Mouse (Mus musculus) liver, embryonic 15.5 days (tissue): ENCODE measurements around the gene Rnf151. TPM values are rescaled to one million over a fixed set of nuclear protein-coding genes. Genes with fewer than 3 reads are reported as not detected.

ENCODE experiments used
- ATAC-seq: fragments of 200-750 bp; cut with Nextera tagmentation; 2 replicates; pipeline ENCODE4 v1.8.0; 2017; ENCODE audit warnings: moderate number of reproducible peaks, mild to moderate bottlenecking, moderate library complexity; ENCODE audit not compliant: insufficient read depth
- H3K27ac ChIP-seq: fragments of 300-500 bp; sonication (generic); replicated peaks from 2 replicates; pipeline ENCODE4 v1.5.1; 2015; ENCODE audit warnings: mild to moderate bottlenecking, inconsistent platforms
- H3K27me3 ChIP-seq: fragments of 300-500 bp; sonication (generic); 2 replicates; pipeline ENCODE4 v1.6.1; 2015; ENCODE audit warnings: mild to moderate bottlenecking, inconsistent platforms
- H3K36me3 ChIP-seq: fragments of 300-500 bp; sonication (generic); replicated peaks from 2 replicates; pipeline ENCODE4 v1.6.1; 2015; ENCODE audit warnings: moderate library complexity, mild to moderate bottlenecking, inconsistent platforms
- H3K4me1 ChIP-seq: fragments of 300-500 bp; sonication (generic); replicated peaks from 2 replicates; pipeline ENCODE4 v1.6.1; 2015; ENCODE audit warnings: inconsistent platforms
- H3K4me2 ChIP-seq: fragments of 300-500 bp; sonication (generic); 2 replicates; pipeline ENCODE4 v1.6.1; 2015; ENCODE audit warnings: moderate library complexity, mild to moderate bottlenecking, inconsistent platforms
- H3K4me3 ChIP-seq: fragments of 300-500 bp; sonication (generic); replicated peaks from 2 replicates; pipeline ENCODE4 v1.5.1; 2015; ENCODE audit warnings: mild to moderate bottlenecking, inconsistent platforms
- H3K9ac ChIP-seq: fragments of 300-500 bp; sonication (generic); 2 replicates; pipeline ENCODE4 v1.6.1; 2015; ENCODE audit warnings: moderate library complexity, mild to moderate bottlenecking, inconsistent platforms
- H3K9me3 ChIP-seq: fragments of 300-500 bp; sonication (generic); replicated peaks from 2 replicates; pipeline ENCODE4 v1.6.1; 2016; ENCODE audit warnings: inconsistent platforms
- WGBS: fragments of 180-500 bp; shearing (Covaris S2); methylation state at CpG from one replicate; pipeline ENCODE4 v1.1.7; 2015; ENCODE audit warnings: mixed read lengths; ENCODE audit not compliant: insufficient replicate concordance; 5-methylcytosine and 5-hydroxymethylcytosine counted together
- polyA plus RNA-seq: library from polyadenylated mRNA; unstranded; fragments of >200 nt; fragmentation: Nextera tagmentation; extraction: Ambion mirVana; gene quantifications from 2 replicates; pipeline ENCODE4 v1.2.1, GENCODE M21; 2015

The Rnf151 gene
- polyA plus RNA-seq, 1 experiment from 2014 or later, result not detected

DNA sequence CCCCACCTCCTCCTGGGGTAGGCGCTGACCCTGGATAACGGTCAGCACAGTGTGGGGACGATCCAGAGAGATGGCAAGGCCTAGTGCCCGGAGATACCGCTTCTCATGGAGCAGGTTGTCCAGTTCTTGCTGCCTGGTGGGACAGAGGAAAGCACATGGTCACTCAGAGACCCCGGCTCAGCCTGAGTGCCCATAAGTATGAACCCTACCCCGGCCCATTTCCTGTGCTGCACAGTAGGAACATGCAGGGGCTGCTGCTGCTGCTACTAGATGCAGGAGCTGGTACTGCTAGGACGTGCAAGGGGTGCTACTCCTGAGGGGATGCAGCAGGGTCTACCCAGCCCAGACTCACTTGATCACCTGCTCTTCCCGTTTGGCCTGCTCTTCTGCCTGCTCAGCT, 16.6 kb downstream of the Rnf151 start:
- Histone ChIP-seq H3K4me2 (no peak overlapping the region), H3K9me3 (no peaks in the 10 kb centered on the region), H3K9ac (no peak overlapping the region), H3K4me3 (no peak overlapping the region), H3K36me3 (peaks cover 49% of the 10 kb centered on the region), H3K27ac (no peak overlapping the region), H3K27me3 (peaks cover 8% of the 10 kb centered on the region), H3K4me1 (peaks cover 25% of the 10 kb centered on the region)
- WGBS, result 78% methylated on average over 9 of the region's 9 CpGs
- ATAC-seq, result no peak

DNA sequence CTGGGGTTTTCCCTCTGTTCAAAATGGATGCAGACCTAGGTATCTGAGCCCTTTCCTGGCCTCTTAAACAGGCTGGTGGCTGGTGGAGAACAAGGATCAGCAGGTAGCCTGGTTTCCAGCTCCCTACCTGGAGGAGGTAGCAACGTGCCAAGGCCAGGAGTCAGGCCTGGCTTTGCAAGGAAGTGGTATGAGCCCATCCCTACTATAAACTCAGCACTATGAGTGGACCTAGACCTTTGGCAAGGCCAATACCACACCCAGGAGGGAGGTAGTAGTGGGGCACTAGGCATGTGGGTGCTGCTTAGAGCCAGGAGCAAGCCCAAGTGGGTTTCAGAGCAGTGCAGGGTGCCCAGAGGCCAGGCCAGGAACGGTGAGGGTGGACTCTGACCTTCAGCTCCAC, 18.4 kb downstream of the Rnf151 start:
- WGBS, result 65% methylated on average over 2 of the region's 2 CpGs
- no peak overlapping the region for H3K4me2 ChIP-seq
- no peak overlapping the region for H3K4me3 ChIP-seq
- peaks cover 41% of the 10 kb centered on the region for H3K36me3 ChIP-seq
- ATAC-seq, result no peak
- no peak overlapping the region for H3K9ac ChIP-seq
- H3K27me3 ChIP-seq, result peaks cover 8% of the 10 kb centered on the region
- no peaks in the 10 kb centered on the region for H3K9me3 ChIP-seq
- no peak overlapping the region for H3K27ac ChIP-seq
- H3K4me1 ChIP-seq, result peaks cover 30% of the 10 kb centered on the region

DNA sequence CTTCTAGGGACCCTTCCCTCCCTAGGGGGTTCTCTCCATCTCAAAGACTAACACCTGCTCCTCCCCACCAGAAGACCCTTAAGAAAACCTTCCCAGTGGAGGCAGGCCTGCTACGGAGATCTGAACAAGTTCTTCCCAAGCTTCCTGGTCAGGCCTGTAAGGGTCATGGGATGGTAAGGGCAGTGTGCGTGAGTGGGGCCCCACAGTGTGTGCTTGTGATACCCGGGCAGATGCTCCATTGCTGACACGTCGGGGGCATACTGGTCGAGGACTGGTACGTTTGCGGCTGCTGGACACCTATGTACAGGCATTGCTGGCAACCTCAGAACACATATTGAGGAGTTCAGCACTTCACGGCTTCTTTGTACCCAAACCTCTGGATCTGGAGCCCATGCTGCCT, 19.1 kb downstream of the Rnf151 start:
- no peak for ATAC-seq
- Histone ChIP-seq H3K4me3 (no peak overlapping the region), H3K27ac (no peak overlapping the region), H3K36me3 (peaks cover 39% of the 10 kb centered on the region), H3K4me2 (no peak overlapping the region), H3K9ac (no peak overlapping the region), H3K27me3 (peaks cover 8% of the 10 kb centered on the region), H3K4me1 (peaks cover 32% of the 10 kb centered on the region), H3K9me3 (no peaks in the 10 kb centered on the region)
- WGBS, result 69% methylated on average over 9 of the region's 9 CpGs

DNA sequence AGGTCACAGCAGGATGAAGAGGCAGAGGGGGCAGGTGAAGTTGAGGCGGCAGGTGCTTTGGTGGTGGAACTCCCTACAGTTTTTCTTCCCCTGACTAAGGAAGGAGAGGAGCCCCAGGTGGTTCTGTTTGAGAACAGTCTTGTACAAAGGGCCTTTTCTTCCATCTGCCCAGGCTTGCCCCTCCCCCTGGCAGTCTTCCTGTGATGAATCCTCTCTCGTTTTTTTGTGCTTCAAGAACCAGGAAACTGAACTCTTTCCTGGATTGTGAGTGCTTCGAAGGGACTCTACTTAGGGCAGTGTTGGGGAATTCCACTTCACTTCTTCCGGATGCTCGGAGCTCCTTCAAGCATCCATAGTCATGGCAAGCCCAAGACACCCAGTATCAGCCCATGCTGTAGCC, 19.9 kb downstream of the Rnf151 start:
- H3K36me3 ChIP-seq, result peaks cover 42% of the 10 kb centered on the region
- no peak overlapping the region for H3K4me2 ChIP-seq
- 30% methylated on average over 5 of the region's 5 CpGs for WGBS
- H3K27me3 ChIP-seq, result peaks cover 8% of the 10 kb centered on the region
- H3K9ac ChIP-seq, result no peak overlapping the region
- no peak overlapping the region for H3K4me3 ChIP-seq
- peaks cover 32% of the 10 kb centered on the region for H3K4me1 ChIP-seq
- no peak overlapping the region for H3K27ac ChIP-seq
- no peak for ATAC-seq
- no peaks in the 10 kb centered on the region for H3K9me3 ChIP-seq

DNA sequence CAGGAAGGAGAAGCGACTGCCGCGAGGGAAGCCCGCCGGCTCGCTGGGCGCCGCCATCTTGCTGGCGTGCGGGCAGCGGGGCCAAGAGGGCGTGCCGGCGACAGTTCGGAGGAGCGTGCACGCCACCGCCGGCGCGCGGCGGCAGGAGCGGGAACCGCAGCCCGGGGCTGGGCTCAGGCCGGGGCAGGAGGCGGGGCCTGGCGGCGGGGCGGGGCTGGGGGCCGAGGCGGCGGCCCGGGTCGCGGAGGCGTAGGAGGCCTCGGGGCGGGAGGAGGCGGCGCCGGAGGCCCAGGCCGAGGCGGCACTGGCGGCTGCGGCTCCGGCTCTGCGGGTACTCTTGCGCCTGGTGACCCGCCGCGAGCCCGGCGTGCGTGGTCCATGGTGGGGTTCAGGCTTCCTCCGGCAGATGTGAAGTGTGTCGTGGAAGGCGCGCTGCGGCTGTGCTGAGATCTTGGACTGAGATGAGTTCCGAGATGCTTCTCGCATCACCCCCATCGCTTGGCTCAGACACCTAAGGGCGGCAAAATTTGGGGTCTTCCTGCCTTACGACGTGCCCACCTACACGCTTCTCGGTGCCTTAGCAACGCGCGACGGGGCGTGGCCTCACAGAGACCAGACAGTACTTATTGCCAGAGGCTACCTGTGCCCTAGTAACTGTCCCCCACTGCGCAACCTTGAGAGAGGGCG, 21.7 kb downstream of the Rnf151 start, which contains the start of the genes Gfer and Noxo1:
TSS of gene Gfer (minus strand) at position 146 of the 687 bp plus-strand sequence.
TSS of gene Noxo1 (plus strand) at position 224 of the 687 bp plus-strand sequence.
- H3K9ac ChIP-seq, result peak within 1 kb of the TSS; percentile 84
- ATAC-seq, result peak; percentile 94
- peak within 1 kb of the TSS; percentile 85 for H3K27ac ChIP-seq
- peaks cover 32% of the 10 kb centered on the region for H3K4me1 ChIP-seq
- no peaks in the 10 kb centered on the region for H3K9me3 ChIP-seq
- H3K4me2 ChIP-seq, result peak within 1 kb of the TSS; percentile 96
- peak within 1 kb of the TSS; percentile 91 for H3K4me3 ChIP-seq
- under 1% methylated on average over 72 of the region's 76 CpGs for WGBS
- peaks cover 18% of the 10 kb centered on the region for H3K27me3 ChIP-seq
- H3K36me3 ChIP-seq, result peaks cover 35% of the 10 kb centered on the region

DNA sequence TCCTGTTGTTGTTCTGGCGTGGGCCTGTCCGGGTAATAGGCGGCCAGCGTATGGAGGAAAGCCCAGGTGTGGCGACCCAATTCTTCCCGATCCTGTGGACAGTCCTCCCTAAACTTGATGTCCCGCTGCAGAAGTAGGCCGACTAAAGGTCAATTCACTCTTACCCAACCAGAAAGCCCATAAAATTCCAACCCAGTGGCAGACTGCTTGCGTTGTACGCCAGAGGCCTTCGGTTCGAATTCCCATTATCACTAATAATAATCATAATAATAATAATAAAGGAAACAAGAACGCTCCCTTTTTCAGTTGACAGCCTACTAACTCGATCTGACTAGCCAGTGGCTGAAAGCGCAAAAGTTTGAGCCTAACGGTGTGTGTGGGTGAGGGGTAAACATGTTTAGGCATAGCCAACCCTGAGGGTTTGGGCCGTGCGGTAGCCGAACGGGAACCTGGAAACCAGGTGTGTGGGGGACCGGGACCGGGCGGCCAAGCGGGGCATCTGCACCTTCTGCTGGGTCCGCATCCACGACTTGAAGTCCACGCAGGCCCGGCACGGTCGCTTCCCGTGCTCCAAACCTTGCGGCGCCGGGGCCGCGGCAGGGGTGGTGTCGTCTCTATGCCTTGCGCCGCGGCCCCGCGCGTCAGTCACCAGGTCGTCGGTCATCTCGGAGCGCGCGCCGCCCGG, 22.4 kb downstream of the Rnf151 start:
- peak overlapping the region; percentile 84 for H3K9ac ChIP-seq
- peak overlapping the region; percentile 96 for H3K4me2 ChIP-seq
- H3K4me3 ChIP-seq, result peak overlapping the region; percentile 91
- peak; percentile 13 for ATAC-seq
- H3K4me1 ChIP-seq, result peaks cover 32% of the 10 kb centered on the region
- peaks cover 28% of the 10 kb centered on the region for H3K36me3 ChIP-seq
- peaks cover 25% of the 10 kb centered on the region for H3K27me3 ChIP-seq
- WGBS, result 6% methylated on average over 51 of the region's 51 CpGs
- H3K27ac ChIP-seq, result peak overlapping the region; percentile 85
- no peaks in the 10 kb centered on the region for H3K9me3 ChIP-seq

DNA sequence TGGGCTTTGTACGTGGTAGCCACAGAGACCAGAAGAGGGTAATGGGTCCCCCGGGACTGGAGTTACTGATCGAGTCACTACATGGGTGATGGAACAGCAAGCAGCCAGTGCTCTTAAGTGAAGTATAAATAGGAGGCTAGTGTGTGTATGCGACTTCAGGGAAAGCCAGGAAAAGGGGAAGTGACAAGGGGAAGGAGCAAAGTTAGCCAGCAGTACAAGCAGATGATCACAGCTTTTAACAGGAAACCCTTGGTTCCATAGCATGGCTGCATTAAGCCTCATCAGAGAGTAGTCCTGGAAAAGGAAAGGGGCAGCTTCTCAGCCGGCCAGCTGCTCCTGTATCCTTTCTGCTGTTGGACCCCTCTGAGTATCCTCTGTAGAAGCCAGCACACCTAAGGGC, 25.5 kb downstream of the Rnf151 start:
- no peak for ATAC-seq
- peaks cover 43% of the 10 kb centered on the region for H3K4me1 ChIP-seq
- WGBS, result 52% methylated on average over 5 of the region's 5 CpGs
- no peaks in the 10 kb centered on the region for H3K9me3 ChIP-seq
- no peak overlapping the region for H3K27ac ChIP-seq
- no peak overlapping the region for H3K9ac ChIP-seq
- H3K36me3 ChIP-seq, result peaks cover 16% of the 10 kb centered on the region
- H3K4me3 ChIP-seq, result no peak overlapping the region
- no peak overlapping the region for H3K4me2 ChIP-seq
- H3K27me3 ChIP-seq, result peaks cover 52% of the 10 kb centered on the region

DNA sequence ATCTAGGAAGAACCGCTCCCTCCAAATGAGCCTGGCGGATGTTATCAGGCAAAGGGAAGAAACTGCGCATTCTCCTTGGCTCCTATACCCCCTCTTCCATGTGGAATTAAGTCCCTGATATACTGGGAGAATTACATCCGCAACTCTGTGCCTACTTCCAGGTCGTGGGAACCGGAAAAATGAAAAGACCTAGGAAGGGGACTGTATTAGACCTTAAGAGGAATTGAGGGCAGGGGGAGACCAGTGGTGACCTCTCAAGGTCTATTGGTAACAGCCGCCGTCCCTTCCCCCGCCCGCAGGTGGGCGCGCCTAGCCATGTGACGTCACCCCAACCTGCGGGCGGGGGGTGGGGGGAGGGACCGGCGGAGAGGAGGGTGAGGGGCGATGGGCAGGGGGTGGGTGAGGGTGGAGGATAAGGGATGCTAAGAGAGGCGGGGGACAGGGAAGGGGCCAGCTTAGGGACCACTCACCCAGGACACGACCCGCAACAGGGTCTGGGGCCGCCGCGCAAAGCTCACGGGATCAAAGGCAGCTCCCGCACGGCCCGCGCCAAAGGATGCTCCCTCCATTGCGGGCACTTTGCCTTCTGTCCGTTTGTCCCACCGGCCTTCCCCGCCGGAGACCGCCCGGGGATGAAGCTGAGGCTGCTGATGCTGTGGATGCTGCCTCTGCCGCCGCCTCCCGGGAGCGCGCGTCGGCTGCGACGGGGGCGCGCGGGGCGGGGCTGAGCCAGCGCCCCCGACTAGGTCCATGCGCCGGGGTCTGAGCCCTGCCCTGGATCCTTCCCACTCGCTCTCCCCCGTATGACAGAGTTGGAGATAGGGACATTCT, 28.4 kb downstream of the Rnf151 start, which contains the start of gene Syngr3:
TSS of gene Syngr3 (minus strand) at position 705 of the 831 bp plus-strand sequence.
- Histone ChIP-seq H3K4me2 (peak within 1 kb of the TSS; percentile 54), H3K4me1 (peaks cover 31% of the 10 kb centered on the region), H3K9me3 (no peaks in the 10 kb centered on the region), H3K36me3 (peaks cover 16% of the 10 kb centered on the region), H3K27ac (no peak within 1 kb of the TSS), H3K4me3 (peak within 1 kb of the TSS; percentile 37), H3K9ac (no peak within 1 kb of the TSS), H3K27me3 (peaks cover 59% of the 10 kb centered on the region)
- ATAC-seq, result no peak
- 2% methylated on average over 55 of the region's 55 CpGs for WGBS

DNA sequence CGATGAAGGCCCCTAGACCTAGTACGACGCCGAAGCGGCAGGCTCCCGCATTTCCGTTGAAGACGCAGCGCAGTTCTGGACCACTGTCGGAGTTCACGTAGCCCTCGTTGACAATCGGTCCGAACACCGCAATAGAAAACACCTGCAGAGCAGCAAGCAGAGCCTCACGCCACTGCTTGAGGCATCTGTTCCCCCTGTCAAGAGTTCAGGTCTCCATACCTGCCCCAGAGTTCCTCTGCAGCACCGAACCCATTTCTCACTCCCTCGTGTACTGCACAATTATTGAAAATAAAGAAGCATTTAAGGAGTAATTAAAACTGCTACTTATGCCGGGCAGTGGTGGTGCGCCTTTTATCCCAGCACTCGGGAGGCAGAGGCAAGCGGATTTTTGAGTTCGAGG, 30.3 kb downstream of the Rnf151 start:
- H3K9ac ChIP-seq, result peak overlapping the region; percentile 37
- 0 out of 2 replicates have a peak, but pooled peaks cover 2% of the 10 kb centered on the region for H3K36me3 ChIP-seq
- peaks cover 59% of the 10 kb centered on the region for H3K27me3 ChIP-seq
- no peak overlapping the region for H3K27ac ChIP-seq
- H3K9me3 ChIP-seq, result no peaks in the 10 kb centered on the region
- WGBS, result 18% methylated on average over 23 of the region's 23 CpGs
- peaks cover 30% of the 10 kb centered on the region for H3K4me1 ChIP-seq
- no peak for ATAC-seq
- peak overlapping the region; percentile 54 for H3K4me3 ChIP-seq
- H3K4me2 ChIP-seq, result peak overlapping the region; percentile 75

DNA sequence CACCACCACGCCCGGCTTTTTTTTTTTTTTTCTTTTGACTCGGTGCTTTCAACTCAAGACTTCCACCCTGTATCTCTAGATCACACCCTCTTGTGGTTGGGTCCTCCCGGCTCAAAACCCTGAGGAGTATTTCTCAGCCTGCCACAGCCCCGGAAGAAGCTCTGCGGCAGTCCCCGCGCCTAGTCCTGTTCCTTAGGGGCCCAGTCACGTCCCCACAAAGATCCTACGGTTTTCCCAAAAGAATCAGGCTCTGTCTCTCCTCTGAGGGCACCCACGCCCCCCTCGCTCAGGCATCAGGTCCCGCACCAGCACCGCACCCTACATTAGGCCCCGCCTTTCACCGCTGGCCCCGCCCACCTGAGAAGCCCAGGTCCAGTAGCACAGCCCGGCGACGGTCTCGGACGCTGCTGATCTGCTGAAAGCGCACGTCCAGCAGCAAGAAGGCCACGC, 30.7 kb downstream of the Rnf151 start:
- no peak overlapping the region for H3K27ac ChIP-seq
- peak overlapping the region; percentile 37 for H3K9ac ChIP-seq
- no peaks in the 10 kb centered on the region for H3K36me3 ChIP-seq
- no peaks in the 10 kb centered on the region for H3K9me3 ChIP-seq
- H3K4me1 ChIP-seq, result peaks cover 30% of the 10 kb centered on the region
- peaks cover 58% of the 10 kb centered on the region for H3K27me3 ChIP-seq
- ATAC-seq, result peak; percentile 55
- under 1% methylated on average over 25 of the region's 25 CpGs for WGBS
- peak overlapping the region; percentile 75 for H3K4me2 ChIP-seq
- peak overlapping the region; percentile 54 for H3K4me3 ChIP-seq
